Mouse (Mus musculus): Measurements from ENCODE around the gene Limch1.

Gene Limch1

DNA sequence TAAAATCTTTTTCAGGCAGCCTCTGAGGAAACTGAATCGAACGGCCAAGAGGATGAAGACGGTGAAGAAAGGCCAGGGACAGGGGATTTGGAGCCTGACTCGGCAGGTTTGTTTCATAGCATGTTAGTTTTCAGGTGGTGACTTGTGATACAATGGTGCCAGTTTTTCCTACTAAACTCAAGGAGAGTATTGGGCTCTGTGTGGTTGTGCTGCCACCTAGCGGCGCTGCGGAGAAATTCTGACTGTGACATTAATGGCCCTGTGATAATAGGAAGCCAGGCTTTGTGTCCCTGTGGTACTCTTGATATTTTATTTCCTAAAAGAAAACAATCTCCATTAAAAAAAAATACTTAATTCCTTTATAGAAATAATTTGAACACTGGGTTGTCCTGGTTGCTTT, 270.8 kb downstream of the Limch1 start:
- in situ Hi-C loops (cut with MboI, MseI), result loop anchor here (5.0 kb wide), 1 partner anchor 99 kb away; no protein-coding TSS in a partner anchor

GRCm38 (mm10) chr5:67024459-67025050, 278.9 kb downstream of the Limch1 start:
- in situ Hi-C loops (cut with MboI, MseI), result no loop called here

GRCm38 (mm10) chr5:67025095-67025494, 279.5 kb downstream of the Limch1 start:
- in situ Hi-C loops (cut with MboI, MseI), result no loop called here

DNA sequence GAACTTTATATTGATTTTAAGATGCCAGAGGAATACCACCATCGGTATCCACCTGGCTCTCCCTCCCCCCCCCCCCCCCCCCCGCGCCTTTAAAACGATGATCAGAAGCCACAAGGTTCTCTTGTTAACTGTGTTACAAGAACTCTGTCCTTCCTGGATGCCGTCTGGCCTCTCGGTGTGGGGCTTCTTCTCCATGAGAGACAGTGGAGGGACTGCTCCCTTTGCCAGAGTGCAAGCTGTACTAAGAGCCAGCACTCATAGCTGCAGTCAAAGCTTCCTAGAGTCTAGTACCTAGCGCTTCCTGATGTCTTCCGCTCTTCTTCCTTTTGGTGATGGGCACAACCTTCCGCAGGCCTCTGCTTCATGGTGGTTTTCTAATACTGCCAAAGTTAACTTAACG, 280.0 kb downstream of the Limch1 start:
- in situ Hi-C loops (cut with MboI, MseI), result no loop called here

- in situ Hi-C loops (cut with MboI, MseI), result no loop called here
Observed at GRCm38 (mm10) chr5:67028786-67029185, 283.2 kb downstream of the Limch1 start.

DNA sequence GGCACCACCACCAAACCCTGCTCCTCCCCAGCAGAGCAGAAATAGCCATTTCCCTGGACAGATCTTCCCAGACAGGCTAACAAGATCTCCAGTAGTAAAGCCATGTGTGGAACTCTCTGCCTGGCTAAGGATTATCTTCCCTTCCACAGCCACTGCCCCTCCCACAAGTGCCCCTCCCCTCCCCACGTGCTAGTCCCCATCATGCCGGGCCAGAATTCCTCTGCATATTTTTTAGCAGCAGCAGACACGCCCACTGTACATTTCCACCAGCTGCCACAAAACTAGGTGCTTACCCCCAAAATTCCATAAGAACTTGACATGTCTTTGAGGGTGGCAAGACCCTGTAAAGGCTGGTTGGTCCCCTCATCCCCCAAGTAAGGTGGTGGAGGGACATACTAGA, 284.3 kb downstream of the Limch1 start:
- in situ Hi-C loops (cut with MboI, MseI), result no loop called here

DNA sequence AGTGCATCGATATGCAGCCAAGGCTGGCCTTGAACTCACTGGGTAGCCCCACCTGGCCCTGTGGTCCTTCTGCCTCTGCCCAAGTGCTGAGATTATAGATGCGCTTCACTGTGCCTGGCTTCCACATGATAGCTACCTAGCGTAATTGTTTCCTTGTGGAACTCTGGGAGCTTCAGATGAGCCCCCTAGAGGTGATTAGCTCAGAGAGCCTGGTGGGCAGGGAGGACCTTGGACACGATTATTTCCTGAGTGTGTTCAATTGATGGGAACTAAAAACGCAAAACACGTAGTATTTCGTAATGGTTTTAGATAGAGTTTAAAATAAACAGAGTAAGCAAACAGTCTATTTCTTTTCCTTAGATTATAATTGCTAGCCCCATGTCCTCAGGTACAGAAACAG, 287.0 kb downstream of the Limch1 start:
- in situ Hi-C loops (cut with MboI, MseI), result no loop called here

DNA sequence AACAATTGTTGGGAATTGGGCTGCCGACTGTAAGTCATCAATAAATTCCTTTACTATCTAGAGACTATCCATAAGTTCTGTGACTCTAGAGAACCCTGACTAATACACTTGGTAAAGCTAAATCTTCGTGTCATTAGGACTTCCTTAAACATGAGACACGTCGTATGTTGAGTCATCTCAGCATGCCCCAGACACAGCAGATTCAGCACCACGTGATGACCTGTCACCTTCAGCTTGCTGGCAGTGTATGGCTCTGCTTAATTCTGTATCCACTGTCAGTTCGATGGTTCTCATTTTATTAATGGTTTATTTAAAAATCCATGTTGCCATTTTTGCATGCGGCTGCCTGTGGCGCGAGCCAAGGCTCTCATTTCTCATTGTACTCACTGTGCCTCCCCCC, 298.3 kb downstream of the Limch1 start:
- in situ Hi-C loops (cut with MboI, MseI), result no loop called here

- in situ Hi-C loops (cut with MboI, MseI), result loop anchor here (5.0 kb wide), 1 partner anchor 184 kb away; no protein-coding TSS in a partner anchor
Observed at GRCm38 (mm10) chr5:67048003-67048402, 302.4 kb downstream of the Limch1 start.

- in situ Hi-C loops (cut with MboI, MseI), result no loop called here
Observed at GRCm38 (mm10) chr5:67057803-67058202, 312.2 kb downstream of the Limch1 start.

DNA sequence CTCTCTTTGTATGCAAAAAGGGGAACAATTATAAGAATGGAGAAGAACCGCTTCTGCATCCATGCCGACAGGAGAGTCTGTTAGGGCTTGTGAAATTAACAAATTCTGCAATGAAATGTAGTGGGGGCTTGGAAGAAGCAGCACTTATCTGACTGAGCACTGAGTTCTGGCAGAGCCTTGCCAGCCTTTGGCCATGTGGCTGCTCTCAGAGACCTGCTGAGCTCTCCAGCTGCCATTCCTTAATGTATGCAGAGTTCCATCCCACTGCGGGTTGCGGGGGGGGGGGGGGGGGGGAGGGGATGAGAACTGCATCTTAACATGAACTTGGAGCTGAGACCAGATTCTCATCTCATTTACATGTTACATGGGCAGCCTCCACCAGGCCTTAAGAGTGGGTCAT, 314.9 kb downstream of the Limch1 start:
- in situ Hi-C loops (cut with MboI, MseI), result no loop called here

DNA sequence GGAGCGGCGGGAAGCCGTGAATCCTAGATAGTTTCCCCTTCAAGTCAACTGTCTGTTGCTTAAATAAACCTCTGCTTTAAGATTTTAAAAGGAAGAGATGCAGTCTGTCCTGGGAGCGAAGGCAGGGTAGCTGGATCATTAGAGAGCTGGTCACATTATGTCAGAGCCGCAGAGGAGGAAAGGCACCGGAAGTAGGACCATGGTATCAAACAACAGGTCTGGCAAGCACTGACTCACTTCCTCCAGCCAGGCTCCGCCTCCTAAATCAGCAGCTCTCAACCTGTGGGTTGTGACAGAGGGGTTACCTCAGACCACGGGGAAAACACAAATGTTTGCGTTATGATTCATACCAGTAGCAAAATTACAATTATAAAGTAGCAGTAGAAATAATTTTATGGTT, 318.0 kb downstream of the Limch1 start:
- in situ Hi-C loops (cut with MboI, MseI), result no loop called here

GRCm38 (mm10) chr5:67083117-67083516, 337.5 kb downstream of the Limch1 start:
- in situ Hi-C loops (cut with MboI, MseI), result no loop called here

DNA sequence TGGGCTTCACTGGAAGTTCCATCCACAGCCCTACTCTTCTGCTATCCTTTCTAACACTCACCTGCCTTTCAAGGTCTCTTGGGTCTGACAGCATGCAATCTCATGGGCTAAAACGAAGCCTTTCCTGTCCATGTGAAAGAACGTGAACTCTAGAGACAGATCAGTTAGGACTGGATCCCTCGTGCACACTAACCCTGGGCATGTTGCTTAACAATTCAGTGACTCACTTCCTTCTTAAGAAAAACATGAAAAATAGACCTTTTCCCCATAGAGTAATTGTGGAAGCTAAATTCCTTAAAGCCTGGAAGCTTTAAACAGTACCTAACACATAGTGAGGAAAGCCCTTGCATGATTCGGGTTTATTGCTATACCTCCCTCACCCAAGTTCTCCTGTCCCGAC, 345.2 kb downstream of the Limch1 start:
- in situ Hi-C loops (cut with MboI, MseI), result no loop called here

DNA sequence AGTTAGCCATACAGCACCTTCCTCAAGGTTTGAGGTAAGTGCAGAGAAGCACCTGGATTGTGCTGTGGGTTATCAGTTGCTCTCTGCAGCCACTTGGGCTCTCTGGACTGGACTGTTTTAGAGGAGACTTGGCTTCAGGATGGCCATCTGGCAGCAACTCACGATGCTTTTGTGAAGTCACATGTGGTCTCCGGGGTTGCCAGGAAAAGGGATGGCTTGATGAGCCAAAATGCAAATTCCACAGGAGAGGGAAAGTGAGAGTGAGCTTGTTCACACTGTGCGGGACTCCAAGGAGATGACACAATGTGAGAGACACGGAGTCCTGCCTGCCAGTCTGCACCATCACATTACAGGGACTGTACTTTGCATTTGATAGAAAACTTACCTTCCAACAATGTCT, 346.1 kb downstream of the Limch1 start:
- in situ Hi-C loops (cut with MboI, MseI), result no loop called here

DNA sequence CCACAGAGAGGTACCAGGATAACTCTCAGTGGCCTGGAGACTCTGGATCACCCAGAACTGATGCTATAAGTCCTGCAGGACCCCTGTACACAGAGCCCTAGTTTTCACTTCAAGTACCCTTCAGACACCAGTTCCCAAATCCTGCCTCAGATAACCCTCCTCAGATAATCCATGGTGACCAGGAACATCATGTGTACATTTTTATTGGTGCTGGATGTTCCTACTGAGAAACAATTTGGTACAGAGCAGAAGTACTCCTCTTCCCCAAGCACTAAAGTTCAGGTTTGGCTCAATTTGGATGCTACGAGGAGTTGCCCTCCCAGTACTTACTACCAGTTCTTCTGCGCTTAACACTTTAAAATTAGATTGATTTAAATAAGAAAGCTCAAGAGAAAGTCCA, 348.4 kb downstream of the Limch1 start:
- in situ Hi-C loops (cut with MboI, MseI), result no loop called here

GRCm38 (mm10) chr5:67095153-67095552, 349.5 kb downstream of the Limch1 start:
- in situ Hi-C loops (cut with MboI, MseI), result loop anchor here (5.0 kb wide), 1 partner anchor 127 kb away; no protein-coding TSS in a partner anchor

DNA sequence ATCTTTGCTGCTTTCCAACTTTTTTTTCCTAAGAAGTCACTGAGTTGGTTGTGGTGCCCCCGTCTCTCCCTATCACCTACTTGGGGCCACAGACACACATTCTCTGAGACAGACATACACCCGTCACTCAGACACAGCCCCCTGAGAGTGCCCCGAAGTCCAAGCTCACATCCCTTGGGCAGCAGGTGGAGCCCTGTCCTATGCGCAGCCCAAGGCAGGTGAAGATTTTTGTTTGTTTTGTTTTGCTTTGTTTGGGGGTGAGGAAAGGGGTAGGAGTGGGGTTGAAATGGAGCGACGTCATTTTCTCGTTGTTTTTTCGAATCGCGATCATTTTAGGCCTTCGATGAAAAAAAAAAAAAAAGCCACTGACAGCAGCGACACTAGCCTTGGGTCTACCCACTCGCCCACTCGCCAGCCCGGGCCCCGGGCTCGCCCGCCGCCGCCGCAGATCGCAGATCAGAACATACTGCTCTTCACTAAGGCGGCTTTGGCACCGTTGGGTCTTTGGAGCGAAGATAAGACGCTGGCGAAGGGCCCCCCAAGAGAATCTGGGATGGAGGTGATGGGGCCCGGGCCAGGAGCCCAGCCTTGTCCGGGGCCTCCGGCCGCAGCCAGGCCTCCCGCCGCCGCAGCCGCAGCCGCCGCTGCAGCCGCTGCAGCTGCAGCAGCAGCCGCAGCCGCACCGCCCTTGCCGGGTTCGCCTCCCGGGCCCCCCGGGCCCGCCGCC, 350.2 kb downstream of the Limch1 start:
- in situ Hi-C loops (cut with MboI, MseI), result loop anchor here (5.0 kb wide), 1 partner anchor 126 kb away; no protein-coding TSS in a partner anchor

GRCm38 (mm10) chr5:67096378-67096771, 350.7 kb downstream of the Limch1 start:
- in situ Hi-C loops (cut with MboI, MseI), result loop anchor here (5.0 kb wide), 1 partner anchor 126 kb away; no protein-coding TSS in a partner anchor

GRCm38 (mm10) chr5:67097106-67098050, 351.8 kb downstream of the Limch1 start:
- in situ Hi-C loops (cut with MboI, MseI), result loop anchor here (5.0 kb wide), 1 partner anchor 125 kb away; no protein-coding TSS in a partner anchor

- in situ Hi-C loops (cut with MboI, MseI), result loop anchor here (5.0 kb wide), 1 partner anchor 124 kb away; no protein-coding TSS in a partner anchor
Observed at GRCm38 (mm10) chr5:67098051-67098732, 352.6 kb downstream of the Limch1 start.

Measured in regulatory T cell (primary cell).